Mouse (Mus musculus) E14TG2a.4 (cell line): ENCODE results near the gene Map2k6.

Experiments
- H3K27me3 ChIP-seq: 2 replicates; pipeline ENCODE4 v1.6.1; 2014; ENCODE audit warnings: low read length, control low read depth; ENCODE audit not compliant: insufficient read depth
- H3K36me3 ChIP-seq: 2 replicates; pipeline ENCODE4 v1.6.1; 2014; ENCODE audit warnings: low read length, control low read depth; ENCODE audit not compliant: insufficient read depth
- H3K4me1 ChIP-seq: replicated peaks from 2 replicates; pipeline ENCODE4 v1.6.1; 2014; ENCODE audit warnings: low read depth, low read length, control low read depth
- H3K4me3 ChIP-seq: replicated peaks from 2 replicates; pipeline ENCODE4 v1.5.1; 2014; ENCODE audit warnings: mild to moderate bottlenecking, low read length
- H3K9me3 ChIP-seq: 2 replicates; pipeline ENCODE4 v1.6.1; 2014; ENCODE audit warnings: low read length, control low read depth
- CTCF ChIP-seq: conservative IDR thresholded peaks from 2 replicates; pipeline ENCODE4 v1.5.1; 2014; ENCODE audit warnings: low read length
- NANOG ChIP-seq: IDR thresholded peaks from 2 replicates; pipeline ENCODE4 v1.6.1; 2014; ENCODE audit warnings: borderline replicate concordance, low read length, mixed read lengths
- POU5F1 ChIP-seq: IDR thresholded peaks from 2 replicates; pipeline ENCODE4 v1.6.1; 2014; ENCODE audit warnings: low read length, borderline replicate concordance

Gene Map2k6

DNA sequence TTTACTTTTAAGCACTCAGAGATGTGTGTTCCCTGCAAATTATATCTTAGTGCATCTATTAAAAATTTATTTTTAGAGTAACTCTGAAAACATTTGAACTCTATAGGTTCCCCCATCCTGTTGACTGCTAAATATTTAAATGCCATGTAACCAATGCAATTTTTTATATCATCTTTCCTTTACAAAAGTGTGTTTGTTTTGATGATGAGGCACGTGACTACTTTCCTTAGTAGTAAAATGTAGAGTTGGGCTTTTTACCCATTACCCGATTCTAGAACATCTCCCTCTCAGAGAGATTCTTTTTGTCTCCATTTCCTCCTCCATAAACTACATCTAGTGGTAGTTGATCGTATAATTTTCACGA is 51.8 kb downstream of the Map2k6 start:
- H3K27me3 ChIP-seq = peaks cover 28% of the 10 kb centered on the region
- TF ChIP-seq POU5F1 (no peak), NANOG (no peak), CTCF (no peak)

DNA sequence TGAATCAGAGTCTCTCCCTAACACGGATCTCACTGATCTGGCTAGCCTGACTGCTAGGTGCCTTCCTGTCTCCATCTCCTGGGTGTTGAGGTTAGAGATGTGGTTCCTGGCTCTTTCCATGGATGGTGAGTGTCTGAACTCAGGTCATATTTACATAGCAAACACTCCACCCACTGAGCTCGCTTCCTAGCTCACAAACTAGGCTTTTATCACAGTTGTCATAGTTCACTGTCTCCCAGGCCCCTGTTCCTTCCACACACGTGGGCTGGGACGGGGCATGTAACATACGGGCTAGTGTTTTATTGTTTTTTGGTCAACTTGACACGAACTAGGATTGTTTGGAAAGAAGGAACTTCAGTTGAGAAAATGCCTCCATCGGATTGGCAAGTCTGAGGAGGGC is 52.7 kb downstream of the Map2k6 start:
- Histone ChIP-seq H3K9me3 (peaks cover 13% of the 10 kb centered on the region), H3K4me3 (no peak overlapping the region), H3K4me1 (peaks cover 31% of the 10 kb centered on the region), H3K27me3 (peaks cover 21% of the 10 kb centered on the region), H3K36me3 (no peaks in the 10 kb centered on the region)
- no peak for TF ChIP-seq NANOG
- TF ChIP-seq POU5F1 = no peak
- TF ChIP-seq CTCF = no peak

More for the DNA sequence above, 51.8 kb downstream of the Map2k6 start:
- Histone ChIP-seq H3K9me3 (peaks cover 13% of the 10 kb centered on the region), H3K4me1 (peaks cover 31% of the 10 kb centered on the region), H3K36me3 (no peaks in the 10 kb centered on the region), H3K4me3 (no peak overlapping the region)

DNA sequence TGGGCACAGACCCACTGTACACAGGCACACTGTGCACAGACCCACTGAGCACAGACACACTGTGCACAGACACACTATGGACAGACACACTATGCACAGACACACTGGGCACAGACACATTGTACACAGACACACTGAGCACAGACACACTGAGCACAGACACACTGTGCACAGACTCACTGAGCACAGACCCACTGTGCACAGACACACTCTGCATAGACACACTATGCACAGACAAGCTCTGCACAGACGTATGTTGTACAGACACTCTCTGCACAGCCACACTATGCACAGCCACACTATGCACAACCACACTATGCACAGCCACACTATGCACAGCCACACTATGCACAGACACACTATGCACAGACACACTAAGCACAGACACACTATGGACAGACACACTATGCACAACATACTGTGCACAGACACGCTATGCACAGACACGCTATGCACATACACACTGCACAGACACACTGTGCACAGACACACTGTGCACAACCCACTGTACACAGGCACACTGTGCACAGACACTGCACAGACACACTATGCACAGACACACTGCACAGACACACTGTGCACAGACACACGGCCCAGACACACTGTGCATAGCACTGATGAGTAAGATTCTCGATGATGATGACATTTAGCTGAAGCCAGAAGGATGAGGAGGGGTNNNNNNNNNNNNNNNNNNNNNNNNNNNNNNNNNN is 54.7 kb downstream of the Map2k6 start:
- peaks cover 12% of the 10 kb centered on the region for H3K27me3 ChIP-seq
- H3K9me3 ChIP-seq = peaks cover 13% of the 10 kb centered on the region
- no peaks in the 10 kb centered on the region for H3K36me3 ChIP-seq
- H3K4me3 ChIP-seq = no peak overlapping the region
- no peak for TF ChIP-seq CTCF
- TF ChIP-seq POU5F1 = no peak
- no peak for TF ChIP-seq NANOG
- H3K4me1 ChIP-seq = peaks cover 17% of the 10 kb centered on the region

DNA sequence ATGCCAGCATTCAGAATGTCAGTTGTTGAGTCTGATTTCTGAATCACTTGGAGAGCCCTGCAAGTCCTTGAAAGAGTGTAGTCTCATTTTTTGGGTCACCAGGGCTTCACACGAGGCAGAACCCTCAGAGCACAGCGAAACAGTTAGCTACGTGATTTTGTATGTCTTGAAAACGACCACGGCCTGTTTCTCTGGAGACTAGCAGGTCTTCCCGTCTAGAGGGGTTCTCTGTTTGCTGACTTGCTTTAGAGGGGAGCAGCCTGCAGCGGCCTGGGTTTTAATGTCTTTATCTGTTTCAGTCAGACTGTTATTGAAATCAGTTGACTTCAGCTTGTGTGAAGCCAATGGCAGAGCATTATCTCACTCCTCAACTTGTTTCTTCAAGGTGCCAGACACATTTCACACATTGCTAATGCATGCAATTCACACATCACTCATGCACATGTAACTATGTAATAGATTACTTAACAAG is 58.6 kb downstream of the Map2k6 start:
- H3K27me3 ChIP-seq = no peaks in the 10 kb centered on the region
- TF ChIP-seq CTCF = no peak
- no peak for TF ChIP-seq POU5F1
- no peak for TF ChIP-seq NANOG

DNA sequence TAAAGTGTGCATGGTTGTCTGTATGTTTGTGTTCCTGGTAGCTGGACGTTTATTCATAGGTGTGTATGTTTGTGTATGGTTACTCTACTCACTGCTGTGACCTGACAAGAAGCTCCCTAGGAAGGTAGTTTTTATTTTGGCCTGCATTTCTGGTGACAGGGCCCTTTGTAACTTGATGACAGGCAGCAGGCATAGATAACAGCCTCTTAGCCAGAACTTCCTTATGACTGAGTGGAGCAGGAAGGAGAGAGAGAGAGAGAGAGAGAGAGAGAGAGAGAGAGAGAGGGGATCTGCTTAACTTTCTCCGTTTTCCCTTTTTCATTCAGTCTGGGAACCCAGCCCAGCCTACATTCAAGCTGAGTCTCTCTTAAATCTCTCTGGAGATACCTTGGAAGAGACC is 61.6 kb downstream of the Map2k6 start:
- Histone ChIP-seq H3K36me3 (no peaks in the 10 kb centered on the region), H3K4me3 (no peak overlapping the region), H3K27me3 (no peaks in the 10 kb centered on the region), H3K9me3 (no peaks in the 10 kb centered on the region), H3K4me1 (no peaks in the 10 kb centered on the region)
- no peak for TF ChIP-seq NANOG
- TF ChIP-seq POU5F1 = no peak
- TF ChIP-seq CTCF = no peak

More for the DNA sequence above, 58.6 kb downstream of the Map2k6 start:
- Histone ChIP-seq H3K4me3 (no peak overlapping the region), H3K36me3 (no peaks in the 10 kb centered on the region), H3K9me3 (peaks cover 13% of the 10 kb centered on the region), H3K4me1 (no peaks in the 10 kb centered on the region)

- Histone ChIP-seq H3K4me3 (no peak overlapping the region), H3K36me3 (no peaks in the 10 kb centered on the region), H3K27me3 (no peaks in the 10 kb centered on the region), H3K9me3 (no peaks in the 10 kb centered on the region), H3K4me1 (0 out of 2 replicates have a peak, but pooled peaks cover 2% of the 10 kb centered on the region)
- TF ChIP-seq NANOG = no peak
- TF ChIP-seq CTCF = no peak
- TF ChIP-seq POU5F1 = no peak
These were observed 62.8 kb downstream of the Map2k6 start for GRCm38 (mm10) chr11:110461560-110462331.

DNA sequence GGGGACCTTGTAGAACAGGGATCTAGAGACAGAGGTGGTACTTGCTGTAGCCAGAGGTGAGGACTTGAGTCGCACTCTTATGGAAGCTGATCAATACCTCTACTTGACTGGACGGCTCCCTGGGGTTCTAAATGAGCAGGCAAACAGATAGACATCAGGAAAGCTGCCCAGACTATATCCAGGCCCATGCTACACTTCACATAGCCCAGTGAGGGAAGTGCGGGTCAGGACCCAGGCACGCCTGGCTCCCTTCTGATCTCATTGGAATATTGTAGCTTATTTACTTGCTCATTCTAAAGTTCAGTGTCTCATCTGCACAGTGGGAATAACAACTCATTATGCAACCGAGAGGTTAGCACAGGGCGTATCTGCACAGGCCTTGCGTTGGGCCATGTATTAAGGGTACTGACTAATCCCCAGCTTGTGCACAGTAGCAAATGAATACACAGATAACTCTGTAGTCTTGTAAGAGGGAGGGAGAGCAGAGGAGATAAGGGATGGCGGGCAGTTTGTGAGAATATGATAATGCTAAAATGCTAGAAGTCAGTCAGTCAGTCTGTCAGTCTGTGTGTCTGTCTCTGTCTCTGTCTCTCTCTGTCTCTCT is 64.2 kb downstream of the Map2k6 start:
- H3K4me3 ChIP-seq = no peak overlapping the region
- H3K27me3 ChIP-seq = no peaks in the 10 kb centered on the region
- H3K4me1 ChIP-seq = 0 out of 2 replicates have a peak, but pooled peaks cover 5% of the 10 kb centered on the region
- H3K36me3 ChIP-seq = no peaks in the 10 kb centered on the region
- H3K9me3 ChIP-seq = no peaks in the 10 kb centered on the region
- TF ChIP-seq NANOG = no peak
- TF ChIP-seq CTCF = no peak
- TF ChIP-seq POU5F1 = no peak

DNA sequence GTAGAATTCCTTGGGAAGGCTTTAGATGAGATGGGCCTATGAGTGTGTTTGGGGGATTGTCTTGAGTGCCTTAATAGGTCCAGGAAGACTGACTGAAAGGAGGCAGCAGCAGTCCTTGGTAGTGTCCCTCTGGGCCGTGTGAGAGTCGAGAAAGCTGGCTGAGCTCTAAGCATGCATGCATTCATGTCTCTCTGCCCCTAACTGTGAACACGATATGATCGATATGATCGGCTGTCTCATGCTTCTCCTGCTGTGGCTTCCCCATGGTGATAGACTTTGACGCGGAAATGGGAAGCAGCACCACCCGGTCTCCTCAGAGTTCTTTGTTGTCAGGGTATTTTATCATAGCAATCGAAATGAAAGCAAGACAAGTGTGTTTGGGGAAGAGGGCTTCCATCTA is 64.9 kb downstream of the Map2k6 start:
- H3K4me3 ChIP-seq = no peak overlapping the region
- 0 out of 2 replicates have a peak, but pooled peaks cover 5% of the 10 kb centered on the region for H3K4me1 ChIP-seq
- no peaks in the 10 kb centered on the region for H3K36me3 ChIP-seq
- H3K9me3 ChIP-seq = no peaks in the 10 kb centered on the region
- H3K27me3 ChIP-seq = no peaks in the 10 kb centered on the region
- TF ChIP-seq POU5F1 (no peak), CTCF (no peak), NANOG (no peak)
